Mouse (Mus musculus) stomach, embryonic 14.5 days (tissue): ENCODE results near the gene Aida. TPM values are rescaled to one million over a fixed set of nuclear protein-coding genes. Genes with fewer than 3 reads are reported as not detected.
"Not testable (repeated sequence)": the region's sequence is repeated elsewhere in the genome, so short reads cannot be mapped to it uniquely, and the experiment has no call there.

Source experiments
- ATAC-seq: fragments of 200-750 bp; cut with Nextera tagmentation; 2 replicates; pipeline ENCODE4 v1.8.0; 2017; ENCODE audit warnings: low read depth, moderate TSS enrichment; ENCODE audit not compliant: insufficient number of reproducible peaks, insufficient read depth, low FRiP score
- H3K27ac ChIP-seq: fragments of 300-500 bp; sonication (generic); 2 replicates; pipeline ENCODE4 v1.5.1; 2014; ENCODE audit warnings: mild to moderate bottlenecking, low read length, moderate library complexity, mixed read lengths
- H3K27me3 ChIP-seq: fragments of 300-500 bp; sonication (generic); 2 replicates; pipeline ENCODE4 v1.6.1; 2014; ENCODE audit warnings: low read length, control low read depth, mixed read lengths; ENCODE audit not compliant: control insufficient read depth, insufficient read depth
- H3K36me3 ChIP-seq: fragments of 300-500 bp; sonication (generic); 2 replicates; pipeline ENCODE4 v1.6.1; 2014; ENCODE audit warnings: mild to moderate bottlenecking, control low read depth, low read length, moderate library complexity, mixed read lengths; ENCODE audit not compliant: control insufficient read depth, insufficient read depth
- H3K4me1 ChIP-seq: fragments of 300-500 bp; sonication (generic); 2 replicates; pipeline ENCODE4 v1.6.1; 2014; ENCODE audit warnings: low read length, control low read depth, mixed read lengths; ENCODE audit not compliant: control insufficient read depth, insufficient read depth
- H3K4me2 ChIP-seq: fragments of 300-500 bp; sonication (generic); replicated peaks from 2 replicates; pipeline ENCODE4 v1.6.1; 2014; ENCODE audit warnings: low read depth, low read length, control low read depth
- H3K4me3 ChIP-seq: fragments of 300-500 bp; sonication (generic); 2 replicates; pipeline ENCODE4 v1.5.1; 2014; ENCODE audit warnings: low read depth, low read length, control low read depth
- H3K9ac ChIP-seq: fragments of 300-500 bp; sonication (generic); replicated peaks from 2 replicates; pipeline ENCODE4 v1.6.1; 2014; ENCODE audit warnings: low read depth, mild to moderate bottlenecking, control low read depth, low read length, moderate library complexity, mixed read lengths
- H3K9me3 ChIP-seq: fragments of 300-500 bp; sonication (generic); 2 replicates; pipeline ENCODE4 v1.6.1; 2016; ENCODE audit warnings: low read depth, low read length, control low read depth; ENCODE audit not compliant: control insufficient read depth
- WGBS: fragments of 180-500 bp; shearing (Covaris S2); extraction: QIAGEN DNeasy Blood & Tissue Kit; methylation state at CpG from one replicate; pipeline ENCODE4 v1.1.7; 2014; 5-methylcytosine and 5-hydroxymethylcytosine counted together
- polyA plus RNA-seq: library from polyadenylated mRNA; unstranded; fragments of >200 nt; fragmentation: Nextera tagmentation; extraction: Ambion mirVana; gene quantifications from 2 replicates; pipeline ENCODE4 v1.2.1, GENCODE M21; 2014

The Aida gene
- polyA plus RNA-seq, 1 experiment from 2014 or later, result 28.3 TPM

GRCm38 (mm10) chr1:183299161-183299560 lies 2.8 kb downstream of the Aida start:
- Histone ChIP-seq H3K4me3 (no peak overlapping the region), H3K27ac (no peak overlapping the region), H3K36me3 (no peaks in the 10 kb centered on the region), H3K27me3 (no peaks in the 10 kb centered on the region), H3K9ac (no peak overlapping the region), H3K4me2 (no peak overlapping the region), H3K9me3 (no peaks in the 10 kb centered on the region), H3K4me1 (no peaks in the 10 kb centered on the region)
- no peak for ATAC-seq
- 84% methylated on average over 6 of the region's 6 CpGs for WGBS

GRCm38 (mm10) chr1:183307555-183307954 lies 11.2 kb downstream of the Aida start:
- Histone ChIP-seq H3K27ac (no peak overlapping the region), H3K4me2 (no peak overlapping the region), H3K9ac (no peak overlapping the region), H3K9me3 (no peaks in the 10 kb centered on the region), H3K4me3 (no peak overlapping the region), H3K27me3 (no peaks in the 10 kb centered on the region), H3K36me3 (peaks cover 8% of the 10 kb centered on the region; the same call in 1 of the 2 replicates), H3K4me1 (no peaks in the 10 kb centered on the region)
- WGBS, result 83% methylated on average over 3 of the region's 3 CpGs
- ATAC-seq, result no peak

DNA sequence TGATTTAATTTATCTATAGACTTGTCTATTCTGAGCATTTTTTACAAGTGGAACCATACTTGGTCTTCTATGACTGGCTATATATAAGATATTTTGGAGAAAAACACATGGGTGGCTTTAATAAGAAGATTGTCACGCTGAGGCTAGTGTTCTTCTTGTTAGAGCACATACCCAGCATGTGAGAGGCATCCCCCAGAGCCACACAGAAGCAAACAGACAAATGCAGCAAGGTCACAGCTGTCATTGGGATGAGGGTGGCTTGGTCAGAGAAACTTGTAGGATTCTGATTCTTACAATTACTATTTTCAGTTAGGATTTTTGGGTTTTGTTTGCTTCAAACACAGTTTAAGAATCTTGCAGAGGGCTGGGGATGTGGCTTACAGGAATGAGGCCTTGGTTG lies 12.1 kb downstream of the Aida start:
- Histone ChIP-seq H3K27me3 (no peaks in the 10 kb centered on the region), H3K9ac (no peak overlapping the region), H3K27ac (no peak overlapping the region), H3K9me3 (no peaks in the 10 kb centered on the region), H3K4me1 (no peaks in the 10 kb centered on the region), H3K4me3 (no peak overlapping the region), H3K36me3 (peaks cover 14% of the 10 kb centered on the region), H3K4me2 (no peak overlapping the region)
- WGBS, result 96% methylated on average over 1 of the region's 1 CpGs
- no peak for ATAC-seq

- H3K9me3 ChIP-seq, H3K4me3 ChIP-seq, H3K27me3 ChIP-seq, ATAC-seq, H3K27ac ChIP-seq, H3K4me1 ChIP-seq, H3K4me2 ChIP-seq, H3K9ac ChIP-seq: not testable (repeated sequence)
- WGBS, result 84% methylated on average over 2 of the region's 2 CpGs
- H3K36me3 ChIP-seq, result peaks cover 23% of the 10 kb centered on the region
These were observed 13.2 kb downstream of the Aida start for GRCm38 (mm10) chr1:183309601-183310000.

GRCm38 (mm10) chr1:183312076-183312475 lies 15.7 kb downstream of the Aida start:
- no peaks in the 10 kb centered on the region for H3K9me3 ChIP-seq
- no peak overlapping the region for H3K4me2 ChIP-seq
- H3K36me3 ChIP-seq, result peaks cover 27% of the 10 kb centered on the region
- ATAC-seq, result no peak
- WGBS, result 94% methylated on average over 2 of the region's 2 CpGs
- no peak overlapping the region for H3K4me3 ChIP-seq
- H3K9ac ChIP-seq, result no peak overlapping the region
- H3K4me1 ChIP-seq, result no peaks in the 10 kb centered on the region
- no peaks in the 10 kb centered on the region for H3K27me3 ChIP-seq
- H3K27ac ChIP-seq, result no peak overlapping the region

GRCm38 (mm10) chr1:183315783-183316182 lies 19.4 kb downstream of the Aida start:
- H3K27me3 ChIP-seq, result no peaks in the 10 kb centered on the region
- H3K9me3 ChIP-seq, result no peaks in the 10 kb centered on the region
- no peak for ATAC-seq
- WGBS, result 90% methylated on average over 2 of the region's 2 CpGs
- no peaks in the 10 kb centered on the region for H3K4me1 ChIP-seq
- no peak overlapping the region for H3K27ac ChIP-seq
- no peak overlapping the region for H3K4me3 ChIP-seq
- no peak overlapping the region for H3K9ac ChIP-seq
- H3K36me3 ChIP-seq, result peaks cover 48% of the 10 kb centered on the region
- H3K4me2 ChIP-seq, result no peak overlapping the region

- Histone ChIP-seq H3K27me3 (no peaks in the 10 kb centered on the region), H3K9ac (no peak overlapping the region), H3K4me1 (no peaks in the 10 kb centered on the region), H3K9me3 (no peaks in the 10 kb centered on the region), H3K27ac (no peak overlapping the region), H3K4me3 (no peak overlapping the region), H3K36me3 (peaks cover 41% of the 10 kb centered on the region), H3K4me2 (no peak overlapping the region)
- ATAC-seq, result no peak
- 62% methylated on average over 3 of the region's 3 CpGs for WGBS
These were observed 24.3 kb downstream of the Aida start for GRCm38 (mm10) chr1:183320708-183321107.

- H3K9me3 ChIP-seq, ATAC-seq, H3K27me3 ChIP-seq, H3K4me3 ChIP-seq, H3K27ac ChIP-seq, H3K4me2 ChIP-seq, H3K9ac ChIP-seq, H3K4me1 ChIP-seq: not testable (repeated sequence)
- H3K36me3 ChIP-seq, result peaks cover 54% of the 10 kb centered on the region
- WGBS, result 91% methylated on average over 5 of the region's 5 CpGs
These were observed 26.1 kb downstream of the Aida start for GRCm38 (mm10) chr1:183322496-183322895.

DNA sequence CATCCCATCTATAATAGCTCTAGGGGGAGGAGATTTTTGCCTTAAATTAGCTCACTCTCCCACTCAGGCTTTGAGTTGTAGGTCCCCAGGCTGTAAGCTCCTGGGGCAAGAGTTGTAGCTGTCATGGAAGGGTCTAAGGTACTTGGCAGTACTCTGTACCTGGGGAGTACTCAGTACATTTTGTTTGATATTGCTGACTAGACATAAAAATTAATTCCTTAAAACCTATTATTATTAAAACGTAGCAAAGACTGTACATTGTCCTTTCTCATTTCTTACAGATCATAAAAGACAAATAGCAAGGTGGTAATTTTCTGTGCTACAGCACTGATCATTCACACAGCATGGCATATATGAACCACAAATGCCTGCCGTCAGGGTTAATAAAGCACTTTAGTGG lies 27.5 kb downstream of the Aida start:
- ATAC-seq, result no peak

More for the DNA sequence above, 27.5 kb downstream of the Aida start:
- Histone ChIP-seq H3K4me1 (no peaks in the 10 kb centered on the region), H3K9ac (no peak overlapping the region), H3K27ac (no peak overlapping the region), H3K36me3 (peaks cover 58% of the 10 kb centered on the region), H3K4me3 (no peak overlapping the region), H3K9me3 (no peaks in the 10 kb centered on the region), H3K4me2 (no peak overlapping the region), H3K27me3 (no peaks in the 10 kb centered on the region)
- 98% methylated on average over 2 of the region's 2 CpGs for WGBS
